Mouse (Mus musculus): ENCODE data around the gene Rnf123.

DNA sequence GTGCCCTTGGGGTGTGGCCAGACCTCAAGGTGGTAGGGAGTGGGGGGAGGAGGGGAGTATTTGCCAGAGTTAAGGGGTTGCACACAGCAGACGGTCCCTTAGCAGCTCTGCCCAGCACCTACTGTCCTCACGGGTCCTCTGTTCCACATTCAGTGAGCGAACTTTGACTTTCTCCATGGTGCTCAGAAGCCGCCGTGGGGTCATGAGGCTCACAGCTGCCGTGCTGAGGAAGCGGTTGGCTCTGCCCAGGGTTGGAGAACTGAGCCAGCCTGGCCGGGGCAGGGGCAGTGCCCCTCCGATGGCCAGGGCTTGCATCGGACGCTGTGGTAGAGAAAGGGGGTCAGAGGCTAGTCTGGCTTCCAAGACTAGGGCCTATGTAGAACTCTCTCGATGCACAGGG is 19.8 kb downstream of the Rnf123 start:
- TF ChIP-seq POLR2A (IDR thresholded peaks at IDR 0.05; ENCODE audit: low read depth, low read length), result no peak
- no peak for TF ChIP-seq CTCF (IDR thresholded peaks at IDR 0.05; ENCODE audit: borderline replicate concordance, insufficient read depth, low read length)

Measured in embryonic fibroblast, embryonic 13.5 days (primary cell).